Mouse (Mus musculus) cerebellum, adult (tissue): Measurements from ENCODE around the gene Hrasls.

ENCODE experiments used
- ATAC-seq: cut with Nextera tagmentation; 2 replicates; pipeline ENCODE4 v1.9.2; 2017; ENCODE audit warnings: mild to moderate bottlenecking, moderate library complexity, mixed read lengths; ENCODE audit not compliant: insufficient number of reproducible peaks, low FRiP score, low TSS enrichment

The Hrasls gene

GRCm38 (mm10) chr16:29209605-29210411 is at the start of gene Hrasls:
Gene Hrasls (plus strand): TSS chr16:29209695.
- ATAC-seq, result peak; percentile 71

GRCm38 (mm10) chr16:29162271-29162670 is 47.2 kb upstream of the Hrasls start:
- ATAC-seq, result no peak

GRCm38 (mm10) chr16:29167051-29167450 is 42.4 kb upstream of the Hrasls start:
- no peak for ATAC-seq

- no peak for ATAC-seq
Observed at GRCm38 (mm10) chr16:29171741-29172140, 37.8 kb upstream of the Hrasls start.

GRCm38 (mm10) chr16:29173201-29173600 is 36.3 kb upstream of the Hrasls start:
- no peak for ATAC-seq

GRCm38 (mm10) chr16:29174831-29175350 is 34.6 kb upstream of the Hrasls start:
- no peak for ATAC-seq

GRCm38 (mm10) chr16:29192911-29193310 is 16.6 kb upstream of the Hrasls start:
- ATAC-seq, result peak; percentile 52

GRCm38 (mm10) chr16:29193981-29194380 is 15.5 kb upstream of the Hrasls start:
- peak; percentile 87 for ATAC-seq

- ATAC-seq, result no peak
Observed at GRCm38 (mm10) chr16:29195156-29195555, 14.3 kb upstream of the Hrasls start.

- no peak for ATAC-seq
Observed at GRCm38 (mm10) chr16:29198461-29198860, 11.0 kb upstream of the Hrasls start.

- ATAC-seq, result no peak
Observed at GRCm38 (mm10) chr16:29201146-29201545, 8.3 kb upstream of the Hrasls start.

GRCm38 (mm10) chr16:29204875-29205274 is 4.6 kb upstream of the Hrasls start:
- ATAC-seq, result no peak

- no peak for ATAC-seq
Observed at GRCm38 (mm10) chr16:29205581-29205980, 3.9 kb upstream of the Hrasls start.

GRCm38 (mm10) chr16:29208841-29209240 is 654 bp upstream of the Hrasls start:
- ATAC-seq, result peak; percentile 24; the same call in 1 of the 2 replicates

GRCm38 (mm10) chr16:29216395-29217295 is 7.2 kb downstream of the Hrasls start:
- ATAC-seq, result 0 out of 2 replicates have a peak, but pooled peaks have one; percentile 6

- no peak for ATAC-seq
Observed at GRCm38 (mm10) chr16:29235951-29236350, 26.5 kb downstream of the Hrasls start.

GRCm38 (mm10) chr16:29254325-29254724 is 44.8 kb downstream of the Hrasls start:
- ATAC-seq, result no peak
